Mouse (Mus musculus) cortical plate, adult 2 months (tissue): Measurements from ENCODE around the gene Ptgds.

Experiments
- CTCF ChIP-seq: fragments of 200-500 bp; IDR thresholded peaks from 2 replicates; pipeline ENCODE4 v1.5.1; 2011; ENCODE audit warnings: mild to moderate bottlenecking, control low read depth, low read length; ENCODE audit not compliant: insufficient read depth; ENCODE audit errors: extremely low read depth
- POLR2A ChIP-seq: fragments of 200-500 bp; IDR thresholded peaks from 2 replicates; pipeline ENCODE4 v1.6.1; 2011; ENCODE audit warnings: mild to moderate bottlenecking, low read length, control low read depth; ENCODE audit not compliant: insufficient read depth; ENCODE audit errors: extremely low read depth

GRCm38 (mm10) chr2:25500071-25500575 is 30.3 kb upstream of the Ptgds start:
- TF ChIP-seq CTCF (no peak), POLR2A (no peak)
